Mouse (Mus musculus): Measurements from ENCODE around the gene Tnr. TPM values are rescaled to one million over a fixed set of nuclear protein-coding genes. Genes with fewer than 3 reads are reported as not detected.

Gene Tnr
- polyA plus RNA-seq, 1 experiment from 2014 or later = 0.49 TPM

- H3K27ac ChIP-seq (ENCODE audit: low read depth, low read length) = no peak overlapping the region
- no peaks in the 10 kb centered on the region for H3K9me3 ChIP-seq (ENCODE audit: control insufficient read depth, low read length)
- no peak overlapping the region for H3K4me3 ChIP-seq (ENCODE audit: low read depth, low read length)
- H3K4me1 ChIP-seq (replicated peaks; ENCODE audit: control insufficient read depth, insufficient read depth, low read length) = no peaks in the 10 kb centered on the region
- H3K27me3 ChIP-seq (ENCODE audit: control insufficient read depth, insufficient read depth, low read length) = no peaks in the 10 kb centered on the region
- WGBS = 86% methylated on average over 3 of the region's 3 CpGs
- H3K4me2 ChIP-seq (replicated peaks; ENCODE audit: low read depth, low read length) = no peak overlapping the region
- DNase-seq (ENCODE audit: low spot score) (no peak), ATAC-seq (ENCODE audit: low FRiP score) (no peak)
- H3K36me3 ChIP-seq (ENCODE audit: control insufficient read depth, insufficient read depth, low read length) = no peaks in the 10 kb centered on the region
- H3K9ac ChIP-seq (ENCODE audit: low read depth, low read length) = no peak overlapping the region
These were observed 211.5 kb downstream of the Tnr start for GRCm38 (mm10) chr1:159735099-159735498.

GRCm38 (mm10) chr1:159739478-159739877, 215.9 kb downstream of the Tnr start:
- DNase-seq (ENCODE audit: low spot score) (no peak), ATAC-seq (ENCODE audit: low FRiP score) (no peak)
- no peak overlapping the region for H3K4me2 ChIP-seq (replicated peaks; ENCODE audit: low read depth, low read length)
- H3K4me3 ChIP-seq (ENCODE audit: low read depth, low read length) = no peak overlapping the region
- 76% methylated on average over 3 of the region's 3 CpGs for WGBS
- H3K9me3 ChIP-seq (ENCODE audit: control insufficient read depth, low read length) = no peaks in the 10 kb centered on the region
- H3K4me1 ChIP-seq (replicated peaks; ENCODE audit: control insufficient read depth, insufficient read depth, low read length) = no peaks in the 10 kb centered on the region
- H3K9ac ChIP-seq (ENCODE audit: low read depth, low read length) = no peak overlapping the region
- no peaks in the 10 kb centered on the region for H3K27me3 ChIP-seq (ENCODE audit: control insufficient read depth, insufficient read depth, low read length)
- H3K36me3 ChIP-seq (ENCODE audit: control insufficient read depth, insufficient read depth, low read length) = no peaks in the 10 kb centered on the region
- no peak overlapping the region for H3K27ac ChIP-seq (ENCODE audit: low read depth, low read length)

GRCm38 (mm10) chr1:159741237-159742002, 217.9 kb downstream of the Tnr start:
- no peak for ATAC-seq (ENCODE audit: low FRiP score)
- Histone ChIP-seq H3K4me3 (ENCODE audit: low read depth, low read length) (no peak overlapping the region), H3K4me2 (replicated peaks; ENCODE audit: low read depth, low read length) (no peak overlapping the region), H3K27me3 (ENCODE audit: control insufficient read depth, insufficient read depth, low read length) (no peaks in the 10 kb centered on the region), H3K9ac (ENCODE audit: low read depth, low read length) (no peak overlapping the region), H3K4me1 (replicated peaks; ENCODE audit: control insufficient read depth, insufficient read depth, low read length) (no peaks in the 10 kb centered on the region), H3K9me3 (ENCODE audit: control insufficient read depth, low read length) (no peaks in the 10 kb centered on the region), H3K36me3 (ENCODE audit: control insufficient read depth, insufficient read depth, low read length) (no peaks in the 10 kb centered on the region), H3K27ac (ENCODE audit: low read depth, low read length) (no peak overlapping the region)
- DNase-seq (ENCODE audit: low spot score) = no peak
- 64% methylated on average over 3 of the region's 3 CpGs for WGBS

- Histone ChIP-seq H3K4me1 (replicated peaks; ENCODE audit: control insufficient read depth, insufficient read depth, low read length) (no peaks in the 10 kb centered on the region), H3K27ac (ENCODE audit: low read depth, low read length) (no peak overlapping the region), H3K9ac (ENCODE audit: low read depth, low read length) (no peak overlapping the region), H3K4me2 (replicated peaks; ENCODE audit: low read depth, low read length) (no peak overlapping the region), H3K27me3 (ENCODE audit: control insufficient read depth, insufficient read depth, low read length) (no peaks in the 10 kb centered on the region), H3K9me3 (ENCODE audit: control insufficient read depth, low read length) (no peaks in the 10 kb centered on the region), H3K4me3 (ENCODE audit: low read depth, low read length) (no peak overlapping the region), H3K36me3 (ENCODE audit: control insufficient read depth, insufficient read depth, low read length) (no peaks in the 10 kb centered on the region)
- WGBS = 75% methylated on average over 3 of the region's 3 CpGs
- DNase-seq (ENCODE audit: low spot score) (no peak), ATAC-seq (ENCODE audit: low FRiP score) (no peak)
These were observed 218.4 kb downstream of the Tnr start for GRCm38 (mm10) chr1:159742003-159742274.

GRCm38 (mm10) chr1:159743744-159744253, 220.2 kb downstream of the Tnr start:
- WGBS = 76% methylated on average over 2 of the region's 2 CpGs
- Histone ChIP-seq H3K9ac (ENCODE audit: low read depth, low read length) (no peak overlapping the region), H3K4me2 (replicated peaks; ENCODE audit: low read depth, low read length) (no peak overlapping the region), H3K27ac (ENCODE audit: low read depth, low read length) (no peak overlapping the region), H3K4me1 (replicated peaks; ENCODE audit: control insufficient read depth, insufficient read depth, low read length) (no peaks in the 10 kb centered on the region), H3K36me3 (ENCODE audit: control insufficient read depth, insufficient read depth, low read length) (no peaks in the 10 kb centered on the region), H3K4me3 (ENCODE audit: low read depth, low read length) (no peak overlapping the region), H3K27me3 (ENCODE audit: control insufficient read depth, insufficient read depth, low read length) (no peaks in the 10 kb centered on the region), H3K9me3 (ENCODE audit: control insufficient read depth, low read length) (no peaks in the 10 kb centered on the region)
- DNase-seq (ENCODE audit: low spot score) (no peak), ATAC-seq (ENCODE audit: low FRiP score) (no peak)

GRCm38 (mm10) chr1:159745311-159745710, 221.7 kb downstream of the Tnr start:
- Histone ChIP-seq H3K9me3 (ENCODE audit: control insufficient read depth, low read length) (no peaks in the 10 kb centered on the region), H3K27me3 (ENCODE audit: control insufficient read depth, insufficient read depth, low read length) (no peaks in the 10 kb centered on the region), H3K4me3 (ENCODE audit: low read depth, low read length) (no peak overlapping the region), H3K4me1 (replicated peaks; ENCODE audit: control insufficient read depth, insufficient read depth, low read length) (no peaks in the 10 kb centered on the region), H3K36me3 (ENCODE audit: control insufficient read depth, insufficient read depth, low read length) (no peaks in the 10 kb centered on the region), H3K27ac (ENCODE audit: low read depth, low read length) (no peak overlapping the region), H3K9ac (ENCODE audit: low read depth, low read length) (no peak overlapping the region), H3K4me2 (replicated peaks; ENCODE audit: low read depth, low read length) (no peak overlapping the region)
- WGBS = 94% methylated on average over 2 of the region's 2 CpGs
- ATAC-seq (ENCODE audit: low FRiP score) (no peak), DNase-seq (ENCODE audit: low spot score) (no peak)

- Histone ChIP-seq H3K4me1 (replicated peaks; ENCODE audit: control insufficient read depth, insufficient read depth, low read length) (no peaks in the 10 kb centered on the region), H3K9ac (ENCODE audit: low read depth, low read length) (no peak overlapping the region), H3K36me3 (ENCODE audit: control insufficient read depth, insufficient read depth, low read length) (no peaks in the 10 kb centered on the region), H3K4me2 (replicated peaks; ENCODE audit: low read depth, low read length) (no peak overlapping the region), H3K27me3 (ENCODE audit: control insufficient read depth, insufficient read depth, low read length) (no peaks in the 10 kb centered on the region), H3K9me3 (ENCODE audit: control insufficient read depth, low read length) (no peaks in the 10 kb centered on the region), H3K4me3 (ENCODE audit: low read depth, low read length) (no peak overlapping the region), H3K27ac (ENCODE audit: low read depth, low read length) (no peak overlapping the region)
- 67% methylated on average over 7 of the region's 7 CpGs for WGBS
- ATAC-seq (ENCODE audit: low FRiP score) (no peak), DNase-seq (ENCODE audit: low spot score) (no peak)
These were observed 224.4 kb downstream of the Tnr start for GRCm38 (mm10) chr1:159747969-159748368.

- Histone ChIP-seq H3K9me3 (ENCODE audit: control insufficient read depth, low read length) (no peaks in the 10 kb centered on the region), H3K36me3 (ENCODE audit: control insufficient read depth, insufficient read depth, low read length) (no peaks in the 10 kb centered on the region), H3K4me3 (ENCODE audit: low read depth, low read length) (no peak overlapping the region), H3K9ac (ENCODE audit: low read depth, low read length) (no peak overlapping the region), H3K27ac (ENCODE audit: low read depth, low read length) (no peak overlapping the region), H3K4me2 (replicated peaks; ENCODE audit: low read depth, low read length) (no peak overlapping the region), H3K4me1 (replicated peaks; ENCODE audit: control insufficient read depth, insufficient read depth, low read length) (no peaks in the 10 kb centered on the region), H3K27me3 (ENCODE audit: control insufficient read depth, insufficient read depth, low read length) (no peaks in the 10 kb centered on the region)
- no peak for ATAC-seq (ENCODE audit: low FRiP score)
- WGBS = 62% methylated on average over 5 of the region's 5 CpGs
- DNase-seq (ENCODE audit: low spot score) = no peak
These were observed 226.8 kb downstream of the Tnr start for GRCm38 (mm10) chr1:159750411-159750810.

- DNase-seq (ENCODE audit: low spot score) (no peak), ATAC-seq (ENCODE audit: low FRiP score) (no peak)
- H3K9ac ChIP-seq (ENCODE audit: low read depth, low read length) = no peak overlapping the region
- H3K4me1 ChIP-seq (replicated peaks; ENCODE audit: control insufficient read depth, insufficient read depth, low read length) = no peaks in the 10 kb centered on the region
- H3K4me2 ChIP-seq (replicated peaks; ENCODE audit: low read depth, low read length) = no peak overlapping the region
- H3K27ac ChIP-seq (ENCODE audit: low read depth, low read length) = no peak overlapping the region
- H3K9me3 ChIP-seq (ENCODE audit: control insufficient read depth, low read length) = no peaks in the 10 kb centered on the region
- H3K4me3 ChIP-seq (ENCODE audit: low read depth, low read length) = no peak overlapping the region
- H3K36me3 ChIP-seq (ENCODE audit: control insufficient read depth, insufficient read depth, low read length) = no peaks in the 10 kb centered on the region
- no peaks in the 10 kb centered on the region for H3K27me3 ChIP-seq (ENCODE audit: control insufficient read depth, insufficient read depth, low read length)
- WGBS = 23% methylated on average over 6 of the region's 6 CpGs
These were observed 227.3 kb downstream of the Tnr start for GRCm38 (mm10) chr1:159750876-159751275.
